Mouse (Mus musculus) liver, postnatal 0 days (tissue): ENCODE measurements around the gene Caln1.

Experiments used
- CTCF ChIP-seq: sonication (generic); IDR thresholded peaks from 2 replicates; pipeline ENCODE4 v1.5.1; 2016; ENCODE audit warnings: antibody characterized with exemption, low read depth
- EP300 ChIP-seq: IDR thresholded peaks from 2 replicates; pipeline ENCODE4 v1.6.1; 2016; ENCODE audit warnings: antibody characterized with exemption, low read depth, mild to moderate bottlenecking

DNA sequence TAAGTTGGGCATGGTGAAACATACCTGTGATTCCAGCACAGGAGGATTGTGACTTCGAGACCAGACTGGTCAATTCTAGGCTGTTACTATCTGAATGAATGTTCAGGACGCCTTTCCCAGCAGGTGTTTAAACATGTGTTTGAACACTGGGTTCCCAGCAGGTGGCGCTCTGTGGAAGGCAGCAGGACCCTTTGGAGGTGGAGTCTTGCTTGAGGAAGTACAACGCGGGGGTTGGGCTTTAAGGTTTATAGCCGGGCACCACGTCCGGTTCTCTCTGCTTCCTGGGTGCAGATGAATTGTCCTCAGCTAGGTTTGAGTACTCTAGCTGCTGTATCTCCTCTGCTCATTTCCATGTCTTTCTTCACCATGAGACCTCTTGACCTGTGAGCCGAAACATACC is 349.1 kb downstream of the Caln1 start:
- TF ChIP-seq EP300, result no peak
- peak; percentile 46 for TF ChIP-seq CTCF
